Mouse (Mus musculus): ENCODE results near the gene Prrt1.

Gene Prrt1

GRCm38 (mm10) chr17:34651507-34652221 is 22.3 kb downstream of the Prrt1 start:
- DNase-seq: no peak

- no peak for DNase-seq
These were observed 23.2 kb downstream of the Prrt1 start for GRCm38 (mm10) chr17:34652546-34652945.

- no peak for DNase-seq
These were observed 23.7 kb downstream of the Prrt1 start for GRCm38 (mm10) chr17:34652985-34653384.

GRCm38 (mm10) chr17:34653746-34654285 is 24.5 kb downstream of the Prrt1 start:
- peak; percentile 76 for DNase-seq

- DNase-seq: no peak
These were observed 25.1 kb downstream of the Prrt1 start for GRCm38 (mm10) chr17:34654392-34654791.

GRCm38 (mm10) chr17:34655160-34655559 is 25.8 kb downstream of the Prrt1 start:
- DNase-seq: peak; percentile 82

GRCm38 (mm10) chr17:34655581-34655991 is 26.3 kb downstream of the Prrt1 start:
- peak; percentile 94 for DNase-seq

- DNase-seq: no peak
These were observed 27.3 kb downstream of the Prrt1 start for GRCm38 (mm10) chr17:34656666-34657065.

GRCm38 (mm10) chr17:34657271-34657670 is 27.9 kb downstream of the Prrt1 start:
- DNase-seq: no peak

- DNase-seq: no peak
These were observed 28.8 kb downstream of the Prrt1 start for GRCm38 (mm10) chr17:34658145-34658544.

GRCm38 (mm10) chr17:34658591-34658990 is 29.3 kb downstream of the Prrt1 start:
- DNase-seq: no peak

- DNase-seq: no peak
These were observed 30.0 kb downstream of the Prrt1 start for GRCm38 (mm10) chr17:34659181-34659896.

- DNase-seq: no peak
These were observed 30.5 kb downstream of the Prrt1 start for GRCm38 (mm10) chr17:34659897-34660214.

- DNase-seq: no peak
These were observed 31.0 kb downstream of the Prrt1 start for GRCm38 (mm10) chr17:34660259-34660820.

- DNase-seq: peak; percentile 83
These were observed 31.8 kb downstream of the Prrt1 start for GRCm38 (mm10) chr17:34661121-34661591.

GRCm38 (mm10) chr17:34662468-34662867 is 33.1 kb downstream of the Prrt1 start:
- no peak for DNase-seq

- no peak for DNase-seq
These were observed 33.6 kb downstream of the Prrt1 start for GRCm38 (mm10) chr17:34662978-34663377.

- no peak for DNase-seq
These were observed 34.2 kb downstream of the Prrt1 start for GRCm38 (mm10) chr17:34663558-34663957.

- DNase-seq: no peak
These were observed 35.1 kb downstream of the Prrt1 start for GRCm38 (mm10) chr17:34664472-34664871.

GRCm38 (mm10) chr17:34670235-34670634 is 40.9 kb downstream of the Prrt1 start, which contains the start of gene Tnxb:
TSS of gene Tnxb (plus strand) at chr17:34670535.
- no peak for DNase-seq

- DNase-seq: no peak
These were observed 42.1 kb downstream of the Prrt1 start for GRCm38 (mm10) chr17:34671151-34672066.

- DNase-seq: no peak
These were observed 43.0 kb downstream of the Prrt1 start for GRCm38 (mm10) chr17:34672246-34672792.

Measured in lung, postnatal 36 days (tissue).